Comparison of ENCODE assay signal across 8 mouse cellular contexts in genomic region chr8:122917531-122918392, GRCm38 (mm10).
A peak's percentile ranks its signal among the peaks of the same experiment; 100 is the strongest.
DNase-seq lines count a peak whose midpoint lies in the region; ATAC-seq lines count a peak whose summit lies in the region.

No protein-coding gene starts in this region.

- WGBS in lung, embryonic 16.5 days = 50% methylated on average over 11 of the region's 11 CpGs

- no peaks in the 10 kb centered on the region for H3K27me3 ChIP-seq in lung, embryonic 16.5 days (ENCODE audit: control insufficient read depth, insufficient read depth, low read depth, low read length)

- H3K9ac ChIP-seq in lung, embryonic 16.5 days (ENCODE audit: low read length) = no peak overlapping the region

- H3K4me2 ChIP-seq in lung, embryonic 16.5 days (ENCODE audit: low read depth, low read length) = no peak overlapping the region

- H3K27ac ChIP-seq in lung, embryonic 16.5 days (ENCODE audit: low read length) = no peak overlapping the region; the same call in 1 of the 2 replicates

- H3K4me1 ChIP-seq in lung, embryonic 16.5 days (replicated peaks; ENCODE audit: control insufficient read depth, insufficient read depth, low read length) = peaks cover 12% of the 10 kb centered on the region

- 0 out of 2 replicates have a peak, but pooled peaks cover 2% of the 10 kb centered on the region for H3K36me3 ChIP-seq in lung, embryonic 16.5 days (ENCODE audit: control insufficient read depth, insufficient read depth, low read length)

- peak; percentile 32 for DNase-seq in embryo, embryonic 10 days (ENCODE audit: low spot score)
- DNase-seq in embryo, embryonic 9.5 days (ENCODE audit: extremely low spot score) = no peak
- DNase-seq in thymus, postnatal 14 days = peak; percentile 31
- DNase-seq in thymus, postnatal 10 days (ENCODE audit: low spot score in 2 of 2) = no peak
- peak; percentile 44 to 65 for DNase-seq in heart, postnatal 36 days
- no peak for DNase-seq in right cerebral cortex, postnatal 4 days
- no peak for DNase-seq in B cell, adult 2 months

- no peaks in the 10 kb centered on the region for H3K9me3 ChIP-seq in lung, embryonic 16.5 days (ENCODE audit: control insufficient read depth, low read length)

- intact Hi-C loops in heart, postnatal 36 days (cut with DNase I) = no loop called here

- peak; percentile 61 for ATAC-seq in lung, embryonic 16.5 days (ENCODE audit: low read depth)

- no peak overlapping the region for H3K4me3 ChIP-seq in lung, embryonic 16.5 days (ENCODE audit: low read length)

Comparison
In these comparisons a context has a peak if more than half of its experiments do, and no peak if none do; other contexts are left out.
1. DNase-seq: peak in embryo, embryonic 10 days (single experiment), thymus, postnatal 14 days (single experiment) and heart, postnatal 36 days (2 of 2); none in embryo, embryonic 9.5 days (single experiment), thymus, postnatal 10 days (0 of 2), right cerebral cortex, postnatal 4 days (single experiment) and B cell, adult 2 months (0 of 2).